Mouse (Mus musculus) heart, postnatal 0 days (tissue): ENCODE measurements around the gene Eva1b. TPM values are rescaled to one million over a fixed set of nuclear protein-coding genes. Genes with fewer than 3 reads are reported as not detected.

ENCODE experiments used
- ATAC-seq: fragments of 200-750 bp; cut with Nextera tagmentation; 2 replicates; pipeline ENCODE4 v1.8.0; 2017; ENCODE audit warnings: low read depth, moderate number of reproducible peaks, moderate library complexity; ENCODE audit not compliant: insufficient read depth
- DNase-seq: peaks from one replicate; pipeline ENCODE4 v3.0.0-alpha.2; 2016; ENCODE audit warnings: low spot score
- H3K27ac ChIP-seq: fragments of 300-500 bp; sonication (generic); 2 replicates; pipeline ENCODE4 v1.5.1; 2014; ENCODE audit warnings: low read depth, mild to moderate bottlenecking
- H3K27me3 ChIP-seq: fragments of 300-500 bp; sonication (generic); 2 replicates; pipeline ENCODE4 v1.6.1; 2014; ENCODE audit warnings: low read length, mixed read lengths; ENCODE audit not compliant: control insufficient read depth, insufficient read depth
- H3K36me3 ChIP-seq: fragments of 300-500 bp; sonication (generic); replicated peaks from 2 replicates; pipeline ENCODE4 v1.6.1; 2014; ENCODE audit warnings: low read length, mixed read lengths; ENCODE audit not compliant: control insufficient read depth, insufficient read depth
- H3K4me1 ChIP-seq: fragments of 300-500 bp; sonication (generic); 2 replicates; pipeline ENCODE4 v1.6.1; 2014; ENCODE audit warnings: antibody characterized with exemption; ENCODE audit not compliant: control insufficient read depth, insufficient read depth
- H3K4me2 ChIP-seq: fragments of 300-500 bp; sonication (generic); 2 replicates; pipeline ENCODE4 v1.6.1; 2014; ENCODE audit warnings: low read depth, mild to moderate bottlenecking, low read length, moderate library complexity
- H3K4me3 ChIP-seq: fragments of 300-500 bp; sonication (generic); 2 replicates; pipeline ENCODE4 v1.5.1; 2014; ENCODE audit warnings: low read depth, low read length
- H3K9ac ChIP-seq: fragments of 300-500 bp; sonication (generic); replicated peaks from 2 replicates; pipeline ENCODE4 v1.6.1; 2014; ENCODE audit warnings: low read depth, low read length, mixed read lengths
- H3K9me3 ChIP-seq: fragments of 300-500 bp; sonication (generic); replicated peaks from 2 replicates; pipeline ENCODE4 v1.6.1; 2016; ENCODE audit warnings: low read length; ENCODE audit not compliant: control insufficient read depth
- CTCF ChIP-seq: IDR thresholded peaks from 2 replicates; pipeline ENCODE4 v1.5.1; 2016; ENCODE audit warnings: antibody characterized with exemption, control low read depth, low read depth
- EP300 ChIP-seq: IDR thresholded peaks from 2 replicates; pipeline ENCODE4 v1.6.1; 2016; ENCODE audit warnings: antibody characterized with exemption, low read depth
- WGBS: fragments of 180-500 bp; shearing (Covaris S2); extraction: QIAGEN DNeasy Blood & Tissue Kit; methylation state at CpG from one replicate; pipeline ENCODE4 v1.1.7; 2014; 5-methylcytosine and 5-hydroxymethylcytosine counted together
- polyA plus RNA-seq: library from polyadenylated mRNA; unstranded; fragments of >200 nt; fragmentation: Nextera tagmentation; extraction: Ambion mirVana; gene quantifications from 2 replicates; pipeline ENCODE4 v1.2.1, GENCODE M21; 2015
- total RNA-seq: library from RNA; depleted of rRNA; stranded (reverse); fragments of >200 nt; gene quantifications from 2 replicates; pipeline ENCODE4 v1.2.3, GENCODE M21; 2014; ENCODE audit warnings: low replicate concordance

Eva1b gene
- total and polyA plus RNA-seq, 2 experiments from 2014 or later: 26.8 to 53.1 TPM

GRCm38 (mm10) chr4:126151701-126152440, 4.3 kb downstream of the Eva1b start:
- no peak for ATAC-seq
- Histone ChIP-seq H3K9ac (no peak overlapping the region), H3K4me2 (no peak overlapping the region), H3K27me3 (0 out of 2 replicates have a peak, but pooled peaks cover 24% of the 10 kb centered on the region), H3K36me3 (peaks cover 7% of the 10 kb centered on the region), H3K9me3 (no peaks in the 10 kb centered on the region), H3K4me3 (no peak overlapping the region), H3K4me1 (peaks cover 19% of the 10 kb centered on the region), H3K27ac (no peak overlapping the region)
- WGBS: 65% methylated on average over 16 of the region's 16 CpGs
- no peak for TF ChIP-seq EP300
- no peak for TF ChIP-seq CTCF
- DNase-seq: no peak

- DNase-seq (no peak), ATAC-seq (no peak)
- peaks cover 7% of the 10 kb centered on the region for H3K36me3 ChIP-seq
- H3K4me3 ChIP-seq: no peak overlapping the region
- H3K4me2 ChIP-seq: no peak overlapping the region
- 45% methylated on average over 14 of the region's 14 CpGs for WGBS
- H3K4me1 ChIP-seq: peaks cover 13% of the 10 kb centered on the region; the same call in 1 of the 2 replicates
- 0 out of 2 replicates have a peak, but pooled peaks cover 18% of the 10 kb centered on the region for H3K27me3 ChIP-seq
- H3K9ac ChIP-seq: no peak overlapping the region
- H3K27ac ChIP-seq: no peak overlapping the region
- no peak for TF ChIP-seq CTCF
- no peak for TF ChIP-seq EP300
- no peaks in the 10 kb centered on the region for H3K9me3 ChIP-seq
Measured at GRCm38 (mm10) chr4:126152864-126153263, 5.3 kb downstream of the Eva1b start.

GRCm38 (mm10) chr4:126155183-126155582, 7.6 kb downstream of the Eva1b start:
- DNase-seq: no peak
- ATAC-seq: no peak
- WGBS: 30% methylated on average over 4 of the region's 4 CpGs
- Histone ChIP-seq H3K4me1 (0 out of 2 replicates have a peak, but pooled peaks cover 5% of the 10 kb centered on the region), H3K27ac (peak overlapping the region; percentile 11; the same call in 1 of the 2 replicates), H3K4me2 (no peak overlapping the region), H3K9ac (no peak overlapping the region), H3K27me3 (0 out of 2 replicates have a peak, but pooled peaks cover 1% of the 10 kb centered on the region), H3K9me3 (no peaks in the 10 kb centered on the region), H3K36me3 (peaks cover 3% of the 10 kb centered on the region; the same call in 1 of the 2 replicates), H3K4me3 (no peak overlapping the region)
- TF ChIP-seq EP300 (no peak), CTCF (no peak)

GRCm38 (mm10) chr4:126155869-126156268, 8.3 kb downstream of the Eva1b start:
- Histone ChIP-seq H3K27ac (peak overlapping the region; percentile 11; the same call in 1 of the 2 replicates), H3K4me2 (no peak overlapping the region), H3K27me3 (no peaks in the 10 kb centered on the region), H3K9me3 (no peaks in the 10 kb centered on the region), H3K9ac (no peak overlapping the region), H3K4me1 (no peaks in the 10 kb centered on the region), H3K4me3 (no peak overlapping the region), H3K36me3 (peaks cover 3% of the 10 kb centered on the region; the same call in 1 of the 2 replicates)
- TF ChIP-seq CTCF (no peak), EP300 (no peak)
- DNase-seq (no peak), ATAC-seq (no peak)
- 60% methylated on average over 2 of the region's 2 CpGs for WGBS

DNA sequence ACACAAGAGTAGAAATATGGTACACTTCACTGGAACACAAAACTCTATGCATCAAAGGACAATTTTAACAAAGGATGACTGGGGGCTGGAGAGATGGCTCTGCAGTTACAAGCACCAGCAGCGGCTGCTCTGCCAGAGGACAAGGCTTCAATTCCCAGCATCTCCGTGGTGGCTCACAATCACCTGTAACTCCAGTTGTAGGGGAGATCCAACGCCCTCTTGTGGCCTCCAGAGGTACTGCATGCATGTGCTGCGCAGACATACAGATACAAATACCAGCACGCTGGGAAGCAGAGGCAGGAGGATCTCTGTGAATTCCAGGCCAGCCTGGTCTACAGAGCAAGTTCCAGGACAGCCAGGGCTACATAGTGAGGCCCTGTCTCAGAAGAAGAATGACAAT, 9.1 kb downstream of the Eva1b start:
- Histone ChIP-seq H3K4me2 (no peak overlapping the region), H3K9me3 (no peaks in the 10 kb centered on the region), H3K4me1 (no peaks in the 10 kb centered on the region), H3K4me3 (no peak overlapping the region), H3K9ac (no peak overlapping the region), H3K27ac (no peak overlapping the region), H3K36me3 (no peaks in the 10 kb centered on the region), H3K27me3 (no peaks in the 10 kb centered on the region)
- ATAC-seq (no peak), DNase-seq (no peak)
- TF ChIP-seq EP300 (no peak), CTCF (peak; percentile 48)
- 59% methylated on average over 5 of the region's 5 CpGs for WGBS

GRCm38 (mm10) chr4:126157562-126157961, 10.0 kb downstream of the Eva1b start:
- no peak for DNase-seq
- WGBS: 87% methylated on average over 6 of the region's 6 CpGs
- no peaks in the 10 kb centered on the region for H3K27me3 ChIP-seq
- H3K4me2 ChIP-seq: no peak overlapping the region
- H3K9me3 ChIP-seq: no peaks in the 10 kb centered on the region
- ATAC-seq: no peak
- no peaks in the 10 kb centered on the region for H3K36me3 ChIP-seq
- TF ChIP-seq CTCF (no peak), EP300 (no peak)
- peaks cover 4% of the 10 kb centered on the region; the same call in 1 of the 2 replicates for H3K4me1 ChIP-seq
- H3K27ac ChIP-seq: no peak overlapping the region
- no peak overlapping the region for H3K4me3 ChIP-seq
- no peak overlapping the region for H3K9ac ChIP-seq
